Mouse (Mus musculus) liver, postnatal 0 days (tissue): Measurements from ENCODE around the gene Noxo1. TPM values are rescaled to one million over a fixed set of nuclear protein-coding genes. Genes with fewer than 3 reads are reported as not detected.

Source experiments
- ATAC-seq: fragments of 200-750 bp; cut with Nextera tagmentation; 2 replicates; pipeline ENCODE4 v1.8.0; 2017; ENCODE audit warnings: mild to moderate bottlenecking, moderate library complexity
- DNase-seq: peaks from one replicate; pipeline ENCODE4 v3.0.0-alpha.2; 2016
- H3K27ac ChIP-seq: fragments of 300-500 bp; sonication (generic); 2 replicates; pipeline ENCODE4 v1.5.1; 2014; ENCODE audit warnings: antibody characterized with exemption, moderate library complexity, mild to moderate bottlenecking, low read depth
- H3K27me3 ChIP-seq: fragments of 300-500 bp; sonication (generic); 2 replicates; pipeline ENCODE4 v1.6.1; 2014; ENCODE audit warnings: low read length, control low read depth, mixed read lengths; ENCODE audit not compliant: insufficient read depth
- H3K36me3 ChIP-seq: fragments of 300-500 bp; sonication (generic); replicated peaks from 2 replicates; pipeline ENCODE4 v1.6.1; 2014; ENCODE audit warnings: mild to moderate bottlenecking, control low read depth, low read length, moderate library complexity, mixed read lengths; ENCODE audit not compliant: insufficient read depth
- H3K4me1 ChIP-seq: fragments of 300-500 bp; sonication (generic); 2 replicates; pipeline ENCODE4 v1.6.1; 2014; ENCODE audit warnings: antibody characterized with exemption, mild to moderate bottlenecking, control low read depth; ENCODE audit not compliant: insufficient read depth
- H3K4me2 ChIP-seq: fragments of 300-500 bp; sonication (generic); 2 replicates; pipeline ENCODE4 v1.6.1; 2014; ENCODE audit warnings: low read depth, mild to moderate bottlenecking, low read length, moderate library complexity, mixed read lengths
- H3K4me3 ChIP-seq: fragments of 300-500 bp; sonication (generic); 2 replicates; pipeline ENCODE4 v1.5.1; 2014; ENCODE audit warnings: low read depth, low read length
- H3K9ac ChIP-seq: fragments of 300-500 bp; sonication (generic); replicated peaks from 2 replicates; pipeline ENCODE4 v1.6.1; 2014; ENCODE audit warnings: mild to moderate bottlenecking, moderate library complexity
- H3K9me3 ChIP-seq: fragments of 300-500 bp; sonication (generic); 2 replicates; pipeline ENCODE4 v1.6.1; 2016; ENCODE audit warnings: mild to moderate bottlenecking, control low read depth, low read length, mixed read lengths
- CTCF ChIP-seq: sonication (generic); IDR thresholded peaks from 2 replicates; pipeline ENCODE4 v1.5.1; 2016; ENCODE audit warnings: antibody characterized with exemption, low read depth
- EP300 ChIP-seq: IDR thresholded peaks from 2 replicates; pipeline ENCODE4 v1.6.1; 2016; ENCODE audit warnings: antibody characterized with exemption, low read depth, mild to moderate bottlenecking
- WGBS: fragments of 180-500 bp; shearing (Covaris S2); extraction: QIAGEN DNeasy Blood & Tissue Kit; methylation state at CpG from one replicate; pipeline ENCODE4 v1.1.7; 2014; ENCODE audit not compliant: insufficient replicate concordance; 5-methylcytosine and 5-hydroxymethylcytosine counted together
- polyA plus RNA-seq: library from polyadenylated mRNA; unstranded; fragments of >200 nt; fragmentation: Nextera tagmentation; extraction: Ambion mirVana; gene quantifications from 2 replicates; pipeline ENCODE4 v1.2.1, GENCODE M21; 2015

Gene Noxo1
- polyA plus RNA-seq, 1 experiment from 2014 or later: 0.51 TPM

DNA sequence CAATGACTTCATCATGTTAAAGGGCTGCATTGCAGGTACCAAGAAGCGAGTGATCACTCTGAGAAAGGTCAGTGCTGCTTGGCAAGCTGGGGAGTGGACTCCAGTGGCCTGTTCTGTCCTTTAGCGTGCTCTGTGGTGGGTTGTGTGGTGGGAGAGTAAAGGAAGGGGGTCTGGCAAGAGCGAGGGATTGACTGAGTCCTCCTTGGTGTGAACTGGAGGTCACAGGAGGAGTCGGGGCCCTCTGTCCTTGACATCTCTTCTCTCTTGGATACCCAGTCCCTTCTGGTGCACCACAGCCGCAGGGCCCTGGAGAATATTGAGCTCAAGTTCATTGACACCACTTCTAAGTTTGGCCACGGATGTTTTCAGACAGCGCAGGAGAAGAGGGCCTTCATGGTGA lies 39.4 kb downstream of the Noxo1 start:
- Histone ChIP-seq H3K36me3 (peaks cover 13% of the 10 kb centered on the region), H3K27me3 (no peaks in the 10 kb centered on the region), H3K27ac (peak overlapping the region; percentile 78), H3K9ac (peak overlapping the region; percentile 92), H3K4me2 (peak overlapping the region; percentile 98), H3K4me3 (peak overlapping the region; percentile 90), H3K4me1 (peaks cover 27% of the 10 kb centered on the region), H3K9me3 (no peaks in the 10 kb centered on the region)
- WGBS: 82% methylated on average over 7 of the region's 7 CpGs
- TF ChIP-seq CTCF (no peak), EP300 (no peak)
- no peak for ATAC-seq
- peak; percentile 15 for DNase-seq

DNA sequence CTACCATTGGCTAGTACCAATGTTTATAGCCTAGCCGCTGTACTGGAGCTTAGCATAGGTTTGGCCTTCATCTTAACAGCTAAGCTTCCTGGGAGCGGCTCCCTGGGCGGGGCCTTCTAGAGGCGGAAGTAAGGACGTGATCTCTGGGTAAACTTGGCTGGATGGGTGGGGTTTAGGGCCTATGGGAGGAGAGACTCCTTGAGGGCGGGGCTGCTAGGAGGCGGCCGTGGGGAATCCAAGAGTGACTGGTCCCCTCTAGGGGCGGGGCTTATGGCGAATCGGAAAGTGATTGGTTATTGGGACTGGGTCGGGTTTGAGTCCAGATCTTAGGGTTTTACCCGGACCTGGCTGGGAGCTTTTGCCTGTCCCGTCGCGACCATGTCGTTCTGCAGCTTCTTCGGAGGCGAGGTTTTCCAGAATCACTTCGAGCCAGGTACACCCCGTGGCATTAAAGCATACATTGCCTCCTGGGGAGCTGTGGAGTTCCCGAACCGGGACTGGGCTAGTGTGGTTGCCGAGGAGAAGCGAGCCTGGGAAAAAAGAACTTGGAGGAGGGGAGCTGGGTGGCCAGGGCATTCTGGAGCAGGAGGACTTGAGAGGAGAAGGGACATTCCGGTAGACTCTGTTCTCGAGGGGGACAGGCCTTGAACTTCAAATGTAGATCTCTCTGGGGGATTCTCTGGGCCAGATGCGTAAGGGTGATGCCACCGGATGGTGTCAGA lies 40.5 kb downstream of the Noxo1 start, which contains the start of gene Msrb1:
Msrb1 (plus strand) TSS at position 313 of the 722 bp plus-strand sequence.
- Histone ChIP-seq H3K9ac (peak within 1 kb of the TSS; percentile 92), H3K36me3 (peaks cover 20% of the 10 kb centered on the region), H3K4me1 (peaks cover 27% of the 10 kb centered on the region), H3K4me3 (peak within 1 kb of the TSS; percentile 90), H3K4me2 (peak within 1 kb of the TSS; percentile 98), H3K9me3 (no peaks in the 10 kb centered on the region), H3K27ac (peak within 1 kb of the TSS; percentile 98), H3K27me3 (no peaks in the 10 kb centered on the region)
- under 1% methylated on average over 29 of the region's 29 CpGs for WGBS
- TF ChIP-seq EP300: no peak; the same call in 1 of the 2 replicates
- TF ChIP-seq CTCF: no peak
- ATAC-seq (peak; percentile 96), DNase-seq (peak; percentile 99)

GRCm38 (mm10) chr17:24737135-24737810 lies 41.2 kb downstream of the Noxo1 start:
- peak; percentile 36 for DNase-seq
- WGBS: 20% methylated on average over 8 of the region's 8 CpGs
- H3K9me3 ChIP-seq: no peaks in the 10 kb centered on the region
- peak overlapping the region; percentile 98 for H3K4me2 ChIP-seq
- TF ChIP-seq EP300 (no peak), CTCF (peak; percentile 46)
- peak overlapping the region; percentile 98 for H3K27ac ChIP-seq
- H3K9ac ChIP-seq: peak overlapping the region; percentile 92
- peak; percentile 6; the same call in 1 of the 2 replicates for ATAC-seq
- H3K4me3 ChIP-seq: peak overlapping the region; percentile 90
- no peaks in the 10 kb centered on the region for H3K27me3 ChIP-seq
- H3K4me1 ChIP-seq: peaks cover 30% of the 10 kb centered on the region
- peaks cover 24% of the 10 kb centered on the region for H3K36me3 ChIP-seq

DNA sequence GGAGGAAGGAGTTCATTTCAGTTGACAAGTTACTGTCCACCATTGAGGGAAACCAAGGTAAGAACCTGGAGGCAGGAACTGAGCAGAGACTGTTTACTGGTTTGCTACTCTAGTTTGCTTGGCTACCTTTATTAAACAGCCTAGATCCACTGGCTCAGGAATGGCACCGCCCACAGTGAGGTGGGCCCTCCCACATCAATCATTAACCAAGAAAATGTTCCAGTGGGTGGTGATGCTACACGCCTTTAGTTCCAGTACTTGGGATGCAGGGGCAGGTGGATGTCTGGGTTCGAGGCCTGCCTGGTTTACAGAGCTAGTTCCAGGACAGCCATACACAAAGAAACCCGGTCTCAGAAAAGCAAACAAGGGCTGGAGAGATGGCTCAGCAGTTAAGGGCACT lies 42.2 kb downstream of the Noxo1 start:
- H3K27ac ChIP-seq: peak overlapping the region; percentile 98
- H3K9ac ChIP-seq: peak overlapping the region; percentile 92
- WGBS: 62% methylated on average over 4 of the region's 4 CpGs

GRCm38 (mm10) chr17:24739926-24740325 lies 43.9 kb downstream of the Noxo1 start:
- H3K9ac ChIP-seq: no peak overlapping the region
- peaks cover 36% of the 10 kb centered on the region for H3K4me1 ChIP-seq
- TF ChIP-seq EP300: no peak
- TF ChIP-seq CTCF: no peak
- WGBS: 71% methylated on average over 8 of the region's 8 CpGs
- H3K4me2 ChIP-seq: no peak overlapping the region
- DNase-seq (no peak), ATAC-seq (no peak)
- H3K4me3 ChIP-seq: no peak overlapping the region
- H3K36me3 ChIP-seq: peaks cover 31% of the 10 kb centered on the region
- no peaks in the 10 kb centered on the region for H3K27me3 ChIP-seq
- no peaks in the 10 kb centered on the region for H3K9me3 ChIP-seq
- no peak overlapping the region for H3K27ac ChIP-seq

More for the DNA sequence above, 42.2 kb downstream of the Noxo1 start:
- no peaks in the 10 kb centered on the region for H3K9me3 ChIP-seq
- H3K4me3 ChIP-seq: peak overlapping the region; percentile 90
- no peak for ATAC-seq
- peak; percentile 60 for DNase-seq
- peaks cover 36% of the 10 kb centered on the region for H3K4me1 ChIP-seq
- no peaks in the 10 kb centered on the region for H3K27me3 ChIP-seq
- peaks cover 30% of the 10 kb centered on the region for H3K36me3 ChIP-seq
- H3K4me2 ChIP-seq: peak overlapping the region; percentile 98
- TF ChIP-seq CTCF: no peak
- TF ChIP-seq EP300: no peak

DNA sequence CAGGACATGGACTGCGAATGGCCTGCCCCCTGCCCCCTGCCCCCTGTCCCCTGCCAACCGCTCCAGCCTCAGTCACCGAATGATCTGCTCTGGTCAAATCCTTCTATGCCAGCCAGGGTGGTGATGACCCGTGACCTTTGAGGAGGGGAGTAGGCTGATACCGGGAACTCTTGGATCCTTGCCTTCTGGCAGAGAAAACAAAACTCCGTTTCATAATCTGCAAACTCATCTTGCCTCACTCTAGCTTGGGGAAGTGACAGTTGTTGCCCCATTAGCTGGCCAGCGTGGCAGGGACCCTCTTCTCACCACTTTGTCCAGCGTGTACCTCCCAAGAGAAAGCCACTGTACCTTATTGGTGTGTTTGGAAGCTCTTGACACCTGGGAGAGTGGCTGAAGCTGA lies 46.3 kb downstream of the Noxo1 start:
- 47% methylated on average over 8 of the region's 8 CpGs for WGBS
- peak overlapping the region; percentile 35; the same call in 1 of the 2 replicates for H3K4me2 ChIP-seq
- peaks cover 31% of the 10 kb centered on the region for H3K36me3 ChIP-seq
- no peak overlapping the region for H3K4me3 ChIP-seq
- ATAC-seq: peak; percentile 78
- TF ChIP-seq EP300 (peak; percentile 56; the same call in 1 of the 2 replicates), CTCF (no peak)
- peaks cover 22% of the 10 kb centered on the region for H3K4me1 ChIP-seq
- peak; percentile 68 for DNase-seq
- H3K9ac ChIP-seq: no peak overlapping the region
- H3K27me3 ChIP-seq: no peaks in the 10 kb centered on the region
- peak overlapping the region; percentile 86 for H3K27ac ChIP-seq
- no peaks in the 10 kb centered on the region for H3K9me3 ChIP-seq
